Mouse (Mus musculus) MEL (cell line): ENCODE data around the gene Tead1. TPM values are rescaled to one million over a fixed set of nuclear protein-coding genes. Genes with fewer than 3 reads are reported as not detected.

Source experiments
- DNase-seq: peaks from one replicate; pipeline ENCODE4 v3.0.0; 2011; ENCODE audit warnings: low read depth, low spot score
- H3K27ac ChIP-seq: 2 replicates; pipeline ENCODE4 v1.5.1; 2012; ENCODE audit warnings: low read depth, mild to moderate bottlenecking, control low read depth, low read length, moderate library complexity; ENCODE audit not compliant: control insufficient read depth
- H3K27me3 ChIP-seq, 2 experiments: fragments of 150-350 bp in 1 of 2; sonication (generic) in 1 of 2; 2 replicates each; pipeline ENCODE4 v1.6.1; 2012; ENCODE audit warnings: low read length in 2 of 2, mild to moderate bottlenecking in 2 of 2, improper control_type of control experiment in 1 of 2, moderate library complexity in 1 of 2; ENCODE audit not compliant: insufficient read depth in 2 of 2, control insufficient read depth in 1 of 2
- H3K36me3 ChIP-seq, 2 experiments: 2 replicates each; pipeline ENCODE4 v1.6.1; 2012 to 2014; ENCODE audit warnings: low read length in 2 of 2, improper control_type of control experiment in 1 of 2, inconsistent platforms in 1 of 2, mild to moderate bottlenecking in 1 of 2; ENCODE audit not compliant: insufficient read depth in 2 of 2, control insufficient read depth in 1 of 2
- H3K4me1 ChIP-seq, 2 experiments: fragments of 150-350 bp in 1 of 2; sonication (generic) in 1 of 2; 2 replicates each; pipeline ENCODE4 v1.6.1; 2012; ENCODE audit warnings: low read length in 2 of 2, improper control_type of control experiment in 1 of 2, mild to moderate bottlenecking in 1 of 2; ENCODE audit not compliant: insufficient read depth in 2 of 2, control insufficient read depth in 1 of 2
- H3K4me3 ChIP-seq, 2 experiments: fragments of 150-350 bp in 1 of 2; sonication (generic) in 1 of 2; 2 replicates each; pipeline ENCODE4 v1.5.1; 2012; ENCODE audit warnings: low read depth in 2 of 2, low read length in 2 of 2, mild to moderate bottlenecking in 2 of 2, moderate library complexity in 2 of 2, control low read depth in 1 of 2, improper control_type of control experiment in 1 of 2; ENCODE audit not compliant: control insufficient read depth in 1 of 2, insufficient read depth in 1 of 2
- H3K79me2 ChIP-seq: 2 replicates; pipeline ENCODE4 v1.6.1; 2012; ENCODE audit warnings: mild to moderate bottlenecking, low read length, moderate library complexity; ENCODE audit not compliant: control insufficient read depth, poor library complexity, insufficient read depth
- H3K9ac ChIP-seq: 2 replicates; pipeline ENCODE4 v1.6.1; 2012; ENCODE audit warnings: low read depth, mild to moderate bottlenecking, control low read depth, low read length, moderate library complexity; ENCODE audit not compliant: control insufficient read depth, poor library complexity, severe bottlenecking
- H3K9me3 ChIP-seq: fragments of 150-350 bp; sonication (generic); replicated peaks from 2 replicates; pipeline ENCODE4 v1.6.1; 2012; ENCODE audit warnings: mild to moderate bottlenecking, low read length, improper control_type of control experiment, moderate library complexity; ENCODE audit not compliant: insufficient read depth
- BHLHE40 ChIP-seq: IDR thresholded peaks from 2 replicates; pipeline ENCODE4 v1.6.1; 2012; ENCODE audit warnings: low read depth, mild to moderate bottlenecking, inconsistent platforms, low read length, improper control_type of control experiment, borderline replicate concordance
- CTCF ChIP-seq, 3 experiments: IDR thresholded peaks in 2 of 3; conservative IDR thresholded peaks in 1 of 3; 2 replicates each; pipeline ENCODE4 v1.5.1; 2011 to 2012; ENCODE audit warnings: low read length in 3 of 3, low read depth in 2 of 3, mild to moderate bottlenecking in 2 of 3, improper control_type of control experiment in 1 of 3, inconsistent platforms in 1 of 3, mixed read lengths in 1 of 3, moderate library complexity in 1 of 3; ENCODE audit not compliant: control insufficient read depth in 1 of 3, insufficient read depth in 1 of 3, poor library complexity in 1 of 3, severe bottlenecking in 1 of 3
- ETS1 ChIP-seq: IDR thresholded peaks from 2 replicates; pipeline ENCODE4 v1.6.1; 2012; ENCODE audit warnings: low read depth, mild to moderate bottlenecking, inconsistent platforms, low read length, improper control_type of control experiment, moderate library complexity
- GABPA ChIP-seq: IDR thresholded peaks from 2 replicates; pipeline ENCODE4 v1.6.1; 2012; ENCODE audit warnings: low read depth, mild to moderate bottlenecking, inconsistent platforms, low read length, improper control_type of control experiment, moderate library complexity
- JUND ChIP-seq: IDR thresholded peaks from 2 replicates; pipeline ENCODE4 v1.6.1; 2011; ENCODE audit warnings: low read depth, mild to moderate bottlenecking, improper control_type of control experiment, low read length
- MAX ChIP-seq: IDR thresholded peaks from 2 replicates; pipeline ENCODE4 v1.6.1; 2011; ENCODE audit warnings: low read length, improper control_type of control experiment
- MAZ ChIP-seq: IDR thresholded peaks from 2 replicates; pipeline ENCODE4 v1.6.1; 2012; ENCODE audit warnings: low read depth, mild to moderate bottlenecking, inconsistent platforms, low read length, improper control_type of control experiment
- MEF2A ChIP-seq: IDR thresholded peaks from 2 replicates; pipeline ENCODE4 v1.6.1; 2014; ENCODE audit warnings: low read depth, mild to moderate bottlenecking, inconsistent platforms, low read length, improper control_type of control experiment; ENCODE audit not compliant: poor library complexity, insufficient replicate concordance, severe bottlenecking; ENCODE audit errors: extremely low read depth
- MXI1 ChIP-seq: IDR thresholded peaks from 2 replicates; pipeline ENCODE4 v1.6.1; 2011; ENCODE audit warnings: mild to moderate bottlenecking, low read depth, low read length, improper control_type of control experiment
- MYB ChIP-seq: IDR thresholded peaks from 2 replicates; pipeline ENCODE4 v1.6.1; 2011; ENCODE audit warnings: mild to moderate bottlenecking, low read depth, low read length, improper control_type of control experiment
- NELFE ChIP-seq: IDR thresholded peaks from 2 replicates; pipeline ENCODE4 v1.6.1; 2011; ENCODE audit warnings: low read depth, low read length, improper control_type of control experiment
- POLR2AphosphoS2 ChIP-seq: IDR thresholded peaks from 2 replicates; pipeline ENCODE4 v1.6.1; 2011; ENCODE audit warnings: low read length, improper control_type of control experiment
- POLR2AphosphoS5 ChIP-seq: IDR thresholded peaks from 2 replicates; pipeline ENCODE4 v1.6.1; 2012; ENCODE audit warnings: low read depth, borderline replicate concordance, mild to moderate bottlenecking, inconsistent platforms, low read length, moderate library complexity, mixed read lengths
- RAD21 ChIP-seq: IDR thresholded peaks from 2 replicates; pipeline ENCODE4 v1.6.1; 2011; ENCODE audit warnings: mild to moderate bottlenecking, low read depth, low read length, improper control_type of control experiment
- RCOR1 ChIP-seq: IDR thresholded peaks from 2 replicates; pipeline ENCODE4 v1.6.1; 2012; ENCODE audit warnings: low read depth, mild to moderate bottlenecking, inconsistent platforms, low read length, improper control_type of control experiment
- SIN3A ChIP-seq: IDR thresholded peaks from 2 replicates; pipeline ENCODE4 v1.6.1; 2012; ENCODE audit warnings: low read length, improper control_type of control experiment, inconsistent platforms
- TAL1 ChIP-seq: IDR thresholded peaks from 2 replicates; pipeline ENCODE4 v1.6.1; 2012; ENCODE audit warnings: mild to moderate bottlenecking, inconsistent platforms, low read length, moderate library complexity, mixed read lengths
- TBP ChIP-seq: IDR thresholded peaks from 2 replicates; pipeline ENCODE4 v1.8.0; 2011; ENCODE audit warnings: low read depth, low read length, improper control_type of control experiment
- TCF12 ChIP-seq: IDR thresholded peaks from 2 replicates; pipeline ENCODE4 v1.6.1; 2014; ENCODE audit warnings: low read depth, mild to moderate bottlenecking, inconsistent platforms, low read length, improper control_type of control experiment, moderate library complexity
- UBTF ChIP-seq: IDR thresholded peaks from 2 replicates; pipeline ENCODE4 v1.6.1; 2012; ENCODE audit warnings: low read depth, mild to moderate bottlenecking, inconsistent platforms, low read length, improper control_type of control experiment, moderate library complexity, borderline replicate concordance; ENCODE audit not compliant: insufficient read depth
- USF1 ChIP-seq: IDR thresholded peaks from 2 replicates; pipeline ENCODE4 v1.6.1; 2014; ENCODE audit warnings: low read depth, mild to moderate bottlenecking, inconsistent platforms, low read length, improper control_type of control experiment, moderate library complexity
- USF2 ChIP-seq, 2 experiments: IDR thresholded peaks; 2 replicates each; pipeline ENCODE4 v1.6.1; 2011 to 2012; ENCODE audit warnings: improper control_type of control experiment in 2 of 2, low read length in 2 of 2, borderline replicate concordance in 1 of 2, inconsistent platforms in 1 of 2, low read depth in 1 of 2, mild to moderate bottlenecking in 1 of 2; ENCODE audit not compliant: insufficient read depth in 1 of 2
- ZKSCAN1 ChIP-seq: IDR thresholded peaks from 2 replicates; pipeline ENCODE4 v1.6.1; 2012; ENCODE audit warnings: low read depth, mild to moderate bottlenecking, inconsistent platforms, low read length, improper control_type of control experiment, moderate library complexity
- polyA plus RNA-seq, 2 experiments: library from polyadenylated mRNA; stranded (reverse) in 1 of 2; unstranded in 1 of 2; fragments of >175 nt in 1 of 2; fragments of >200 nt in 1 of 2; gene quantifications; 2 replicates each; pipeline versions ENCODE4 v1.2.1 to v1.2.4; 2012; ENCODE audit warnings: low replicate concordance in 2 of 2, low read depth in 1 of 2; ENCODE audit not compliant: insufficient read length in 2 of 2, insufficient read depth in 1 of 2, missing spikeins in 1 of 2
- total RNA-seq: library from RNA; depleted of rRNA; stranded (reverse); fragments of 300-350 nt; gene quantifications from 2 replicates; pipeline ENCODE4 v1.2.3, GENCODE M21; 2012

The Tead1 gene
- total and polyA plus RNA-seq, 3 experiments, result not detected

- no peak overlapping the region for H3K9ac ChIP-seq
- no peaks in the 10 kb centered on the region for H3K36me3 ChIP-seq
- no peak for TF ChIP-seq POLR2AphosphoS2
- TF ChIP-seq ZKSCAN1, result no peak
- TF ChIP-seq MXI1, result no peak
- TF ChIP-seq CTCF (IDR thresholded peaks at IDR 0.05 in 2 of 3, conservative IDR thresholded peaks at IDR 0.05 in 1 of 3; ENCODE audit: control insufficient read depth in 1 of 3, insufficient read depth in 1 of 3, low read depth in 2 of 3, low read length in 3 of 3, poor library complexity in 1 of 3, severe bottlenecking in 1 of 3), result no peak
- no peak for TF ChIP-seq USF2 (IDR thresholded peaks at IDR 0.05; ENCODE audit: borderline replicate concordance in 1 of 2, insufficient read depth in 1 of 2, low read depth in 1 of 2, low read length in 2 of 2)
- no peak for TF ChIP-seq UBTF
- TF ChIP-seq NELFE, result no peak
- TF ChIP-seq TAL1, result no peak
- TF ChIP-seq MYB, result no peak
- no peak for TF ChIP-seq GABPA
- H3K9me3 ChIP-seq, result no peaks in the 10 kb centered on the region
- no peaks in the 10 kb centered on the region for H3K4me1 ChIP-seq
- no peak overlapping the region for H3K27ac ChIP-seq
- no peak overlapping the region for H3K4me3 ChIP-seq
- H3K79me2 ChIP-seq, result no peaks in the 10 kb centered on the region
- no peaks in the 10 kb centered on the region for H3K27me3 ChIP-seq
- no peak for DNase-seq
Observed at GRCm38 (mm10) chr7:112917613-112918278, 238.6 kb downstream of the Tead1 start.

DNA sequence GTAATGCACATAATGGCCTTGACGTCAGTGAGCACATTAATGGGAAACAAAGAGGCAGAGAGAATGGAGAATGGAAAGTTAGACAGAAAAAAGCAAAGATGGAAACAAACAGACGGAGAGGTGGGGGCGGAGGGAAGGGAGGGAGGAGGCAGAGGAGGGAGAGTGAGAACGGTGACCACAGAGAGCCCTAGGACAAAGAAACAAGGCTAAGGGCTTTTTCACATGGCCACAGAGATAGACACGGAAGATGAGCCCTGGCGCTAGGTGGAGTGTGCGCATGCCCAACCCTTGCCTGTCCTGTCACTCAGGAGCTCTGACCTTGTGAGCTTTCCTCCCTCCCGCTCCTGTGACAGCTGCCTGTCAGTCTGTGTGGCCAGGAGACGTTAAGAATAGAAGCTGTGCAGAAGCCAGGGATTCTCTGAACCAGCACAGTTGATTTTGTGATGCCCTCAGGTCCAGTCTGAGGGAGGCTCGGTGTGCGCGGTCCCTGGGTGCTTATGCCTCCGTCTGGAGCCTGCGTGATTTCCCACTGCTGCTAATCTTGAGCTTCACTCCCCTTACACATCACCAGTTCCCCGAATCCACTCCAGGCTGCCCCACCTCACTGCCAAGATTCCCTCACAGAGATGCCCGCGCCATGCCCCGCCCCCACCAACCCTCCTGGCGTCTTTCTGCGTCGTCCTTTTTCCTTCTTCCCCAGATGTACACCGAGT lies 239.3 kb downstream of the Tead1 start:
- TF ChIP-seq MAX, result no peak
- TF ChIP-seq ETS1, result no peak
- TF ChIP-seq TBP, result no peak
- TF ChIP-seq JUND, result no peak
- TF ChIP-seq CTCF (IDR thresholded peaks at IDR 0.05 in 2 of 3, conservative IDR thresholded peaks at IDR 0.05 in 1 of 3; ENCODE audit: control insufficient read depth in 1 of 3, insufficient read depth in 1 of 3, low read depth in 2 of 3, low read length in 3 of 3, poor library complexity in 1 of 3, severe bottlenecking in 1 of 3), result no peak
- TF ChIP-seq MXI1, result no peak
- TF ChIP-seq MEF2A, result no peak
- no peak for TF ChIP-seq RCOR1
- no peak for TF ChIP-seq MAZ
- TF ChIP-seq BHLHE40, result no peak
- no peak for TF ChIP-seq USF2 (IDR thresholded peaks at IDR 0.05; ENCODE audit: borderline replicate concordance in 1 of 2, insufficient read depth in 1 of 2, low read depth in 1 of 2, low read length in 2 of 2)
- no peak for TF ChIP-seq POLR2AphosphoS5
- TF ChIP-seq TCF12, result no peak
- TF ChIP-seq ZKSCAN1, result no peak
- TF ChIP-seq NELFE, result no peak
- no peak for TF ChIP-seq POLR2AphosphoS2
- TF ChIP-seq SIN3A, result no peak
- TF ChIP-seq TAL1, result no peak
- no peak for TF ChIP-seq USF1
- no peak for TF ChIP-seq RAD21
- H3K36me3 ChIP-seq, result no peaks in the 10 kb centered on the region
- H3K4me3 ChIP-seq, result no peak overlapping the region
- no peak for DNase-seq
- H3K79me2 ChIP-seq, result no peaks in the 10 kb centered on the region
- no peaks in the 10 kb centered on the region for H3K27me3 ChIP-seq
- H3K9ac ChIP-seq, result no peak overlapping the region
- no peaks in the 10 kb centered on the region for H3K4me1 ChIP-seq
- H3K9me3 ChIP-seq, result no peaks in the 10 kb centered on the region
- no peak overlapping the region for H3K27ac ChIP-seq
